Mouse (Mus musculus) testis, postnatal 10 days (tissue): ENCODE measurements around the gene Hivep1.
A peak's percentile ranks its signal among the peaks of the same experiment; 100 is the strongest.

Source experiments
- DNase-seq: peaks from one replicate; pipeline ENCODE4 v3.0.0; 2021; ENCODE audit warnings: low spot score

Gene Hivep1

GRCm38 (mm10) chr13:42051961-42052695 is at the start of gene Hivep1:
Gene Hivep1, plus strand, starts transcription at chr13:42052021.
- DNase-seq: no peak

GRCm38 (mm10) chr13:42015484-42016045 is 36.3 kb upstream of the Hivep1 start:
- no peak for DNase-seq

- no peak for DNase-seq
These were observed 35.6 kb upstream of the Hivep1 start for GRCm38 (mm10) chr13:42016218-42016617.

GRCm38 (mm10) chr13:42018356-42018755 is 33.5 kb upstream of the Hivep1 start:
- DNase-seq: no peak

- DNase-seq: no peak
These were observed 10.6 kb upstream of the Hivep1 start for GRCm38 (mm10) chr13:42041203-42041602.

GRCm38 (mm10) chr13:42043431-42043830 is 8.4 kb upstream of the Hivep1 start:
- no peak for DNase-seq

GRCm38 (mm10) chr13:42048991-42049773 is 2.6 kb upstream of the Hivep1 start:
- peak; percentile 81 for DNase-seq

GRCm38 (mm10) chr13:42049774-42050125 is 2.1 kb upstream of the Hivep1 start:
- no peak for DNase-seq

GRCm38 (mm10) chr13:42050160-42050559 is 1.7 kb upstream of the Hivep1 start:
- DNase-seq: no peak

- no peak for DNase-seq
These were observed 980 bp upstream of the Hivep1 start for GRCm38 (mm10) chr13:42050880-42051201.

- peak; percentile 99 for DNase-seq
These were observed 467 bp upstream of the Hivep1 start for GRCm38 (mm10) chr13:42051202-42051906.

GRCm38 (mm10) chr13:42052696-42053541 is 1.1 kb downstream of the Hivep1 start:
- peak; percentile 74 for DNase-seq

- no peak for DNase-seq
These were observed 1.8 kb downstream of the Hivep1 start for GRCm38 (mm10) chr13:42053656-42054055.

GRCm38 (mm10) chr13:42054138-42054537 is 2.3 kb downstream of the Hivep1 start:
- no peak for DNase-seq

GRCm38 (mm10) chr13:42056712-42057332 is 5.0 kb downstream of the Hivep1 start:
- DNase-seq: no peak

GRCm38 (mm10) chr13:42060846-42061630 is 9.2 kb downstream of the Hivep1 start:
- no peak for DNase-seq

- DNase-seq: no peak
These were observed 12.4 kb downstream of the Hivep1 start for GRCm38 (mm10) chr13:42064257-42064656.

GRCm38 (mm10) chr13:42070236-42070635 is 18.4 kb downstream of the Hivep1 start:
- no peak for DNase-seq

GRCm38 (mm10) chr13:42071011-42071410 is 19.2 kb downstream of the Hivep1 start:
- DNase-seq: no peak

GRCm38 (mm10) chr13:42073285-42073684 is 21.5 kb downstream of the Hivep1 start:
- DNase-seq: no peak
